Mouse (Mus musculus): ENCODE measurements around the gene Slc35c2. TPM values are rescaled to one million over a fixed set of nuclear protein-coding genes. Genes with fewer than 3 reads are reported as not detected.

Gene Slc35c2
- polyA plus RNA-seq (2016; fragmentation: Nextera tagmentation; extraction: Ambion mirVana): 61.3 and 65.5 TPM in 2 replicates

- H3K27ac ChIP-seq: peak within 1 kb of the TSS; percentile 86
- H3K9me3 ChIP-seq (replicated peaks): no peaks in the 10 kb centered on the region
- DNase-seq (ENCODE audit: low spot score): peak; percentile 97
- peaks cover 43% of the 10 kb centered on the region for H3K36me3 ChIP-seq
- H3K27me3 ChIP-seq (ENCODE audit: low read depth, poor library complexity, severe bottlenecking): no peaks in the 10 kb centered on the region
- WGBS: 2% methylated on average over 49 of the region's 49 CpGs
- peaks cover 41% of the 10 kb centered on the region for H3K4me1 ChIP-seq
- peak within 1 kb of the TSS; percentile 78 for H3K4me3 ChIP-seq
Measured at GRCm38 (mm10) chr2:165287202-165287984, at the start of gene Slc35c2. Gene Slc35c2 (minus strand): TSS chr2:165287869.

- no peak overlapping the region for H3K4me3 ChIP-seq
- WGBS: 28% methylated on average over 3 of the region's 3 CpGs
- DNase-seq (ENCODE audit: low spot score): peak; percentile 65
- H3K4me1 ChIP-seq: 0 out of 2 replicates have a peak, but pooled peaks cover 5% of the 10 kb centered on the region
- peaks cover 21% of the 10 kb centered on the region; the same call in 1 of the 2 replicates for H3K27me3 ChIP-seq (ENCODE audit: low read depth, poor library complexity, severe bottlenecking)
- no peaks in the 10 kb centered on the region for H3K36me3 ChIP-seq
- no peak overlapping the region for H3K27ac ChIP-seq
- no peaks in the 10 kb centered on the region for H3K9me3 ChIP-seq (replicated peaks)
Measured at GRCm38 (mm10) chr2:165337191-165337590, 49.5 kb upstream of the Slc35c2 start.

GRCm38 (mm10) chr2:165332610-165333210 lies 45.0 kb upstream of the Slc35c2 start:
- no peaks in the 10 kb centered on the region for H3K36me3 ChIP-seq
- H3K27ac ChIP-seq: no peak overlapping the region
- no peak overlapping the region for H3K4me3 ChIP-seq
- no peaks in the 10 kb centered on the region for H3K9me3 ChIP-seq (replicated peaks)
- 58% methylated on average over 14 of the region's 14 CpGs for WGBS
- H3K27me3 ChIP-seq (ENCODE audit: low read depth, poor library complexity, severe bottlenecking): peaks cover 18% of the 10 kb centered on the region; the same call in 1 of the 2 replicates
- no peak for DNase-seq (ENCODE audit: low spot score)
- 0 out of 2 replicates have a peak, but pooled peaks cover 5% of the 10 kb centered on the region for H3K4me1 ChIP-seq

GRCm38 (mm10) chr2:165329703-165330102 lies 42.0 kb upstream of the Slc35c2 start:
- WGBS: 36% methylated on average over 3 of the region's 3 CpGs
- H3K4me1 ChIP-seq: peaks cover 27% of the 10 kb centered on the region
- no peaks in the 10 kb centered on the region for H3K9me3 ChIP-seq (replicated peaks)
- H3K27ac ChIP-seq: no peak overlapping the region
- no peak for DNase-seq (ENCODE audit: low spot score)
- H3K27me3 ChIP-seq (ENCODE audit: low read depth, poor library complexity, severe bottlenecking): peaks cover 20% of the 10 kb centered on the region; the same call in 1 of the 2 replicates
- H3K36me3 ChIP-seq: no peaks in the 10 kb centered on the region
- H3K4me3 ChIP-seq: no peak overlapping the region

GRCm38 (mm10) chr2:165328746-165329145 lies 41.1 kb upstream of the Slc35c2 start:
- Histone ChIP-seq H3K4me3 (no peak overlapping the region), H3K4me1 (peaks cover 37% of the 10 kb centered on the region), H3K36me3 (no peaks in the 10 kb centered on the region), H3K27ac (no peak overlapping the region), H3K27me3 (ENCODE audit: low read depth, poor library complexity, severe bottlenecking) (peaks cover 20% of the 10 kb centered on the region; the same call in 1 of the 2 replicates), H3K9me3 (replicated peaks) (no peaks in the 10 kb centered on the region)
- no peak for DNase-seq (ENCODE audit: low spot score)
- 78% methylated on average over 5 of the region's 5 CpGs for WGBS

GRCm38 (mm10) chr2:165327386-165327785 lies 39.7 kb upstream of the Slc35c2 start:
- Histone ChIP-seq H3K27me3 (ENCODE audit: low read depth, poor library complexity, severe bottlenecking) (peaks cover 17% of the 10 kb centered on the region; the same call in 1 of the 2 replicates), H3K27ac (no peak overlapping the region), H3K4me3 (peak overlapping the region; percentile 89), H3K4me1 (peaks cover 38% of the 10 kb centered on the region), H3K36me3 (no peaks in the 10 kb centered on the region; the same call in 1 of the 2 replicates), H3K9me3 (replicated peaks) (no peaks in the 10 kb centered on the region)
- DNase-seq (ENCODE audit: low spot score): no peak
- WGBS: 54% methylated on average over 7 of the region's 7 CpGs

GRCm38 (mm10) chr2:165326304-165327190 lies 38.9 kb upstream of the Slc35c2 start, which contains the start of gene Elmo2:
Gene Elmo2 (minus strand): TSS chr2:165326479.
- H3K9me3 ChIP-seq (replicated peaks): no peaks in the 10 kb centered on the region
- DNase-seq (ENCODE audit: low spot score): peak; percentile 92
- peaks cover 4% of the 10 kb centered on the region; the same call in 1 of the 2 replicates for H3K36me3 ChIP-seq
- peaks cover 46% of the 10 kb centered on the region for H3K4me1 ChIP-seq
- WGBS: 1% methylated on average over 55 of the region's 55 CpGs
- peaks cover 17% of the 10 kb centered on the region; the same call in 1 of the 2 replicates for H3K27me3 ChIP-seq (ENCODE audit: low read depth, poor library complexity, severe bottlenecking)
- H3K27ac ChIP-seq: peak within 1 kb of the TSS; percentile 89
- H3K4me3 ChIP-seq: peak within 1 kb of the TSS; percentile 89

GRCm38 (mm10) chr2:165325521-165326303 lies 38.0 kb upstream of the Slc35c2 start:
- Histone ChIP-seq H3K27ac (peak overlapping the region; percentile 89), H3K4me1 (peaks cover 55% of the 10 kb centered on the region), H3K9me3 (replicated peaks) (no peaks in the 10 kb centered on the region), H3K36me3 (peaks cover 4% of the 10 kb centered on the region), H3K27me3 (ENCODE audit: low read depth, poor library complexity, severe bottlenecking) (peaks cover 17% of the 10 kb centered on the region; the same call in 1 of the 2 replicates), H3K4me3 (peak overlapping the region; percentile 89)
- no peak for DNase-seq (ENCODE audit: low spot score)
- 2% methylated on average over 30 of the region's 30 CpGs for WGBS

GRCm38 (mm10) chr2:165323928-165324327 lies 36.3 kb upstream of the Slc35c2 start:
- H3K27ac ChIP-seq: no peak overlapping the region
- H3K36me3 ChIP-seq: peaks cover 4% of the 10 kb centered on the region
- 69% methylated on average over 5 of the region's 5 CpGs for WGBS
- no peaks in the 10 kb centered on the region for H3K9me3 ChIP-seq (replicated peaks)
- peaks cover 65% of the 10 kb centered on the region for H3K4me1 ChIP-seq
- peaks cover 15% of the 10 kb centered on the region; the same call in 1 of the 2 replicates for H3K27me3 ChIP-seq (ENCODE audit: low read depth, poor library complexity, severe bottlenecking)
- H3K4me3 ChIP-seq: no peak overlapping the region
- no peak for DNase-seq (ENCODE audit: low spot score)

- H3K27me3 ChIP-seq (ENCODE audit: low read depth, poor library complexity, severe bottlenecking): peaks cover 10% of the 10 kb centered on the region; the same call in 1 of the 2 replicates
- peaks cover 4% of the 10 kb centered on the region for H3K36me3 ChIP-seq
- no peak overlapping the region for H3K4me3 ChIP-seq
- H3K9me3 ChIP-seq (replicated peaks): no peaks in the 10 kb centered on the region
- DNase-seq (ENCODE audit: low spot score): no peak
- WGBS: 79% methylated on average over 5 of the region's 5 CpGs
- peaks cover 69% of the 10 kb centered on the region for H3K4me1 ChIP-seq
- no peak overlapping the region for H3K27ac ChIP-seq
Measured at GRCm38 (mm10) chr2:165323484-165323883, 35.8 kb upstream of the Slc35c2 start.

- no peaks in the 10 kb centered on the region for H3K27me3 ChIP-seq (ENCODE audit: low read depth, poor library complexity, severe bottlenecking)
- H3K9me3 ChIP-seq (replicated peaks): no peaks in the 10 kb centered on the region
- H3K4me1 ChIP-seq: peaks cover 77% of the 10 kb centered on the region
Measured at GRCm38 (mm10) chr2:165321981-165322735, 34.5 kb upstream of the Slc35c2 start.

More at GRCm38 (mm10) chr2:165321981-165322735, 34.5 kb upstream of the Slc35c2 start:
- 88% methylated on average over 22 of the region's 22 CpGs for WGBS
- H3K27ac ChIP-seq: no peak overlapping the region
- DNase-seq (ENCODE audit: low spot score): no peak
- peaks cover 4% of the 10 kb centered on the region for H3K36me3 ChIP-seq
- H3K4me3 ChIP-seq: no peak overlapping the region
